Mouse (Mus musculus): ENCODE results near the gene Rnft1. TPM values are rescaled to one million over a fixed set of nuclear protein-coding genes. Genes with fewer than 3 reads are reported as not detected.

Rnft1 gene
- polyA plus RNA-seq, 1 experiment: 9.3 TPM

- TF ChIP-seq POLR2A (IDR thresholded peaks at IDR 0.05; ENCODE audit: control insufficient read depth, extremely low read depth, insufficient read depth, low read length, poor library complexity) (no peak), CTCF (IDR thresholded peaks at IDR 0.05; ENCODE audit: borderline replicate concordance, control insufficient read depth, extremely low read depth, insufficient read depth, low read length, poor library complexity) (no peak)
Measured at GRCm38 (mm10) chr11:86542851-86543250, 58.4 kb downstream of the Rnft1 start.

GRCm38 (mm10) chr11:86543960-86544638 is 59.6 kb downstream of the Rnft1 start:
- WGBS: under 1% methylated on average over 50 of the region's 50 CpGs
- peak overlapping the region; percentile 57 for H3K27ac ChIP-seq (ENCODE audit: control insufficient read depth, insufficient read depth, low read length)
- TF ChIP-seq POLR2A (IDR thresholded peaks at IDR 0.05; ENCODE audit: control insufficient read depth, extremely low read depth, insufficient read depth, low read length, poor library complexity) (no peak), CTCF (IDR thresholded peaks at IDR 0.05; ENCODE audit: borderline replicate concordance, control insufficient read depth, extremely low read depth, insufficient read depth, low read length, poor library complexity) (no peak)
- H3K27me3 ChIP-seq (ENCODE audit: control insufficient read depth, insufficient read depth, low read length): no peaks in the 10 kb centered on the region
- H3K4me3 ChIP-seq (ENCODE audit: control insufficient read depth, insufficient read depth, low read length): peak overlapping the region; percentile 61
- DNase-seq: peak; percentile 58
- peaks cover 2% of the 10 kb centered on the region; the same call in 1 of the 2 replicates for H3K36me3 ChIP-seq (ENCODE audit: control insufficient read depth, insufficient read depth, low read length)
- H3K4me1 ChIP-seq (replicated peaks; ENCODE audit: control insufficient read depth, insufficient read depth, low read length): peaks cover 7% of the 10 kb centered on the region

More at GRCm38 (mm10) chr11:86542851-86543250, 58.4 kb downstream of the Rnft1 start:
- Histone ChIP-seq H3K4me1 (replicated peaks; ENCODE audit: control insufficient read depth, insufficient read depth, low read length) (peaks cover 7% of the 10 kb centered on the region), H3K4me3 (ENCODE audit: control insufficient read depth, insufficient read depth, low read length) (no peak overlapping the region), H3K27ac (ENCODE audit: control insufficient read depth, insufficient read depth, low read length) (no peak overlapping the region), H3K27me3 (ENCODE audit: control insufficient read depth, insufficient read depth, low read length) (no peaks in the 10 kb centered on the region), H3K36me3 (ENCODE audit: control insufficient read depth, insufficient read depth, low read length) (no peaks in the 10 kb centered on the region)
- DNase-seq: no peak
- 84% methylated on average over 1 of the region's 1 CpGs for WGBS

DNA sequence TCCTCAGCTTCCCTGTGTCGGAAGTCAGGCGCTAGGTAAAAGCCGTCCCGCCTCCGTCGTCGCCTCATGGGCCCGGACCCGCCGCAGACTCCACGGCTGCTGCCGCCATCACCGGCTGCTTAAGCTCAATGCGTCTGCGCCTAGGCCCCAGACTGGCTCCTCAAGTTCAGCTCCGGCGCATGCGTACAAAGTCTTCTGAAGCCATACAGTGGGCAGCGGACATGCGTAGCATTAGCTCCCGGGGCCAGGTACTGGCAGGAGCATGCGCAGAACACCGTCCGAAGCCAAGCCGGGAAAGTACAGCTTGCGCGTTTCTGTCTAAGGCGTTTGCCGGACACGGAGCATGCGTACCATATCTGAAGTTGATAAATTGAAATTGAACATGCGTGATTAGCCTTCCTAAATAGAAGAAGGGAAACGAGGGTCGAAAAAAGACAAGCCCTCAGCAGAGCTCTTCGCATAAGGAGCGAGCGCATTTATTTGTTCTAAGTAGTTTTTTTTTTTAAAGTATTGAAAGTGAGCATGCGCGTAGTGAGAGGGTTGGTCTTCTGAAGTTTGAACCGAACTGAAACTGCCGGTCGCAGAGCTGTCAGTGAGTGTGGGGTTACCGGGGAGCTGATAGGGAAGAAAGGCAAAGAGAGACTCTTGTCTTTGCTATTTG is 60.3 kb downstream of the Rnft1 start, which contains the start of the genes Rps6kb1 and Tubd1:
Gene Rps6kb1 (minus strand): TSS at position 167 of the 661 bp plus-strand sequence.
Gene Tubd1 (plus strand): TSS at position 353 of the 661 bp plus-strand sequence.
- under 1% methylated on average over 43 of the region's 43 CpGs for WGBS
- Histone ChIP-seq H3K4me1 (replicated peaks; ENCODE audit: control insufficient read depth, insufficient read depth, low read length) (peaks cover 7% of the 10 kb centered on the region), H3K4me3 (ENCODE audit: control insufficient read depth, insufficient read depth, low read length) (peak within 1 kb of the TSS; percentile 61), H3K27me3 (ENCODE audit: control insufficient read depth, insufficient read depth, low read length) (no peaks in the 10 kb centered on the region), H3K27ac (ENCODE audit: control insufficient read depth, insufficient read depth, low read length) (peak within 1 kb of the TSS; percentile 57), H3K36me3 (ENCODE audit: control insufficient read depth, insufficient read depth, low read length) (peaks cover 5% of the 10 kb centered on the region)
- peak; percentile 98 for DNase-seq
- peak; percentile 55; the same call in 1 of the 2 replicates for TF ChIP-seq CTCF (IDR thresholded peaks at IDR 0.05; ENCODE audit: borderline replicate concordance, control insufficient read depth, extremely low read depth, insufficient read depth, low read length, poor library complexity)
- peak; percentile 94 for TF ChIP-seq POLR2A (IDR thresholded peaks at IDR 0.05; ENCODE audit: control insufficient read depth, extremely low read depth, insufficient read depth, low read length, poor library complexity)

- Histone ChIP-seq H3K4me1 (replicated peaks; ENCODE audit: control insufficient read depth, insufficient read depth, low read length) (peaks cover 3% of the 10 kb centered on the region; the same call in 1 of the 2 replicates), H3K27me3 (ENCODE audit: control insufficient read depth, insufficient read depth, low read length) (no peaks in the 10 kb centered on the region), H3K36me3 (ENCODE audit: control insufficient read depth, insufficient read depth, low read length) (peaks cover 8% of the 10 kb centered on the region), H3K27ac (ENCODE audit: control insufficient read depth, insufficient read depth, low read length) (no peak overlapping the region), H3K4me3 (ENCODE audit: control insufficient read depth, insufficient read depth, low read length) (no peak overlapping the region)
- 77% methylated on average over 8 of the region's 8 CpGs for WGBS
- no peak for TF ChIP-seq POLR2A (IDR thresholded peaks at IDR 0.05; ENCODE audit: control insufficient read depth, extremely low read depth, insufficient read depth, low read length, poor library complexity)
- no peak for TF ChIP-seq CTCF (IDR thresholded peaks at IDR 0.05; ENCODE audit: borderline replicate concordance, control insufficient read depth, extremely low read depth, insufficient read depth, low read length, poor library complexity)
- no peak for DNase-seq
Measured at GRCm38 (mm10) chr11:86545556-86545955, 61.1 kb downstream of the Rnft1 start.

DNA sequence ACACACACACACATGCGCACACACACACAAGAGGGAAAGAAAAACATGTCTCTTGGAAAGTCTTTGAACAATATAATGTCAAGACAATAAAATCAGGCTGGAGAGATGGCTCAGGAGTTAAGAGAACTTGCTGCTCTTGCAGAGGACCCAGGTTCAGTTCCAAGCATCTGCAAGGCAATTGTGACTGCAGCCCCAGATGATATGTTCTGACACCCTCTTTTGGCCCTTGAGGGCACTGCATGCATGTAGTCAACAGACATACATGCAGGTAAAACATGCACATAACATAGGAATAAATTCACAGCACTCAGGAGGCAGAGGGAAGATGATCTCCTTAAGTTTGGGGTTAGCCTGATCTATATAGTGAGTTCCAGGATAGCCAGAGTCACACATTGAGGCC is 63.0 kb downstream of the Rnft1 start:
- DNase-seq: peak; percentile 43
- Histone ChIP-seq H3K36me3 (ENCODE audit: control insufficient read depth, insufficient read depth, low read length) (peaks cover 8% of the 10 kb centered on the region), H3K27me3 (ENCODE audit: control insufficient read depth, insufficient read depth, low read length) (no peaks in the 10 kb centered on the region), H3K27ac (ENCODE audit: control insufficient read depth, insufficient read depth, low read length) (no peak overlapping the region), H3K4me3 (ENCODE audit: control insufficient read depth, insufficient read depth, low read length) (no peak overlapping the region), H3K4me1 (replicated peaks; ENCODE audit: control insufficient read depth, insufficient read depth, low read length) (peaks cover 3% of the 10 kb centered on the region; the same call in 1 of the 2 replicates)
- 94% methylated on average over 1 of the region's 1 CpGs for WGBS
- TF ChIP-seq CTCF (IDR thresholded peaks at IDR 0.05; ENCODE audit: borderline replicate concordance, control insufficient read depth, extremely low read depth, insufficient read depth, low read length, poor library complexity) (no peak), POLR2A (IDR thresholded peaks at IDR 0.05; ENCODE audit: control insufficient read depth, extremely low read depth, insufficient read depth, low read length, poor library complexity) (no peak)

Other genes starting within 250 kb of the Rnft1 start
- gene Ints2, start 227.1 kb upstream of the Rnft1 start, polyA plus RNA-seq (2012; rRNA removed): 14.9 and 15.6 TPM in 2 replicates
- gene Med13, start 127.1 kb upstream of the Rnft1 start, polyA plus RNA-seq (2012; rRNA removed): 60.6 and 69.5 TPM in 2 replicates
- 12.2 and 12.3 TPM in 2 replicates for gene Rps6kb1, start 60.1 kb downstream of the Rnft1 start, polyA plus RNA-seq (2012; rRNA removed)
- gene Tubd1, start 60.3 kb downstream of the Rnft1 start, polyA plus RNA-seq (2012; rRNA removed): 5.7 and 5.9 TPM in 2 replicates
- gene Vmp1, start 199.2 kb downstream of the Rnft1 start, polyA plus RNA-seq (2012; rRNA removed): 33.3 and 36.7 TPM in 2 replicates
- 4.3 and 5.2 TPM in 2 replicates for gene Ptrh2, start 199.3 kb downstream of the Rnft1 start, polyA plus RNA-seq (2012; rRNA removed)

Measured in thymus, adult 2 months (tissue).